Mouse (Mus musculus) CH12F3 (cell line): Measurements from ENCODE around the gene Trank1.

Experiments used
- in situ Hi-C: fragments of 300-500 bp; cut with MboI; formaldehyde crosslinking; loops from 2 replicates; pipeline ENCODE4 v1.14.3; 2020; ENCODE audit warnings: low sequenced_read_pairs

Gene Trank1

DNA sequence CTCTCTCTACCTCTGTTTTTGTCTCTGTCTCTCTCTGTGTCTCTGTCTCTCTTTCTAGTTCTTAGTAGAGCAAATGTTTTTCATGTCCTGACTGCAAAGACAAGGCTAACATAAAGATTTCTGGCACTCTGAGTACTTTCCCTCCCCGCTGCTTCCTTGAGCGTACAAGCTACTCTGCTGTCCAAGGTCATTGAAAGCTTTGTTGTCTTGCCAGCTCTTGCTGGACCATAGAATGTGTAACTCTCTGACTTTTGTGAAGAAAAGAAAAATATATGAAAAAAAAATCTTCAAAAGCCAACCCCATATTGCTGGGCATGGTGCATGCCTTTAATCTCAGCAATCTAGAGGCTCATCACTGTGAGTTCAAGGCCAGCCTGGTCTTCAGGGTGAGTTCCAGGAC is 12.9 kb upstream of the Trank1 start:
- in situ Hi-C loops = no loop called here

DNA sequence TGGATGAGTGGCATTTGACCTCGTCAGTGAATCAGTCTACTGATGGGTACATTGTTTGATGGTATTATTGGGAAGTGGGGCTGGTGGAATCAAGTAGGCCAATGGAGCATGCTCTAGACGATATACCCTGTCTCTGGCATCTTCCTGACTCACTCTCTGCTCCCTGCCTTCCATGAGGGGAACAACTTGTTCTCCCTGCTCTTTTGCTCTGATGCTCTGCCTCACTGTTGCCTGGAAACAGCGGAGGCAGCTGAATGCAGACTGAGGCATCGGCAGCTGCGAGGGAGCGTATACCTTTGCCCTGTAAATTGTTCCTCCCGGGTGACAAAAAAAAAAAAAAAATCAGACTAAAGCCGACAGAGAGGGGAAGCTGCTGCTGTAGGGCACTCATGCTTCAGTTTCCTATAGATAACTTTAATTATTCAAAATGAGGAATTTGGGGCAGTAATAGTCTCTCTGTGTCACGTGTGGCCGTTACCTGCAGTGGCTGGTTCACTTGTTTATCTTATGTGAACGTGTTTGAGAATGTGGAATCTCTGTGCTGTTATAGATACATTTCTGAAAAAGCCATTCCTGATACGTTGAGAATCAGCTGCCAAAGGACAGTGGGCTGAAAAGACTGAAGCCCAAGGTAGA is 9.2 kb upstream of the Trank1 start:
- in situ Hi-C loops = no loop called here

DNA sequence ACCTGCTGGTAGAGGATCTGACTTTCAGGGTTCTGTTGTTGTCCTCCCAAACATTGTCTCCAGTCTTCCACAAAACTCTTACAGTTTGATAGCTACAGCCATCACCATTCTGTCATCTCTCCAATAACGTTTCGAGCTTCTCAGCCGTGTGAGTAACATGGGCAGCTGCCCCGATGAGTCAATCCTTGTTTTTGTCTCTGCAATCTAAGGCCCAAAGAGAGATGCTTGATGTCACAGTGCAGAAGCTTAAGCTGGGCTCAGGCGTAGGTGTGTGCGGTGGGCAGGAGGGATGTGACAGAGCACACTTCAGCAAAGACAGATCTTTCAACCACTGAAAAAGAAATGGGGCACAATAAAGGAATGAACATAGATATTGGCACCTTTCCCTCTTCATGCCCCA is 7.5 kb upstream of the Trank1 start:
- in situ Hi-C loops = no loop called here

DNA sequence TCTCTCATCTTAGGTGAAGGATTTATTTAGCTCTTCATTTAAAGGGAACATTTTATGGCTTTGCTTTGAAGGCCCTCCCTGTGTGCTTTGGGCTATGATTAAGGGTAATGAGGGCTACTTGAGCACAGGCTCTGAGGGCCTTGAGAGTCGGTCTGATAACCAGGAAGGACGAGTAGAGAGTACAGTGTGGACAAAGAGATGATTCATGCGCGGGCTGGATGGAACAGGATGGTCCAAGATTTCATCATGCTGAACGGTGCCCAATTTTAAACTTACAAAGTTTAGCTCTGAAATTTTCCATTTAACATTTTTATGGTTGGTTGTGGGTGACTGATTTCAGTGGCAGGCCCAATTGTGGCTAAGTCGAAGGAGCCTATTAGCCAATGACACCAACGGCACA is 5.4 kb upstream of the Trank1 start:
- in situ Hi-C loops = no loop called here

DNA sequence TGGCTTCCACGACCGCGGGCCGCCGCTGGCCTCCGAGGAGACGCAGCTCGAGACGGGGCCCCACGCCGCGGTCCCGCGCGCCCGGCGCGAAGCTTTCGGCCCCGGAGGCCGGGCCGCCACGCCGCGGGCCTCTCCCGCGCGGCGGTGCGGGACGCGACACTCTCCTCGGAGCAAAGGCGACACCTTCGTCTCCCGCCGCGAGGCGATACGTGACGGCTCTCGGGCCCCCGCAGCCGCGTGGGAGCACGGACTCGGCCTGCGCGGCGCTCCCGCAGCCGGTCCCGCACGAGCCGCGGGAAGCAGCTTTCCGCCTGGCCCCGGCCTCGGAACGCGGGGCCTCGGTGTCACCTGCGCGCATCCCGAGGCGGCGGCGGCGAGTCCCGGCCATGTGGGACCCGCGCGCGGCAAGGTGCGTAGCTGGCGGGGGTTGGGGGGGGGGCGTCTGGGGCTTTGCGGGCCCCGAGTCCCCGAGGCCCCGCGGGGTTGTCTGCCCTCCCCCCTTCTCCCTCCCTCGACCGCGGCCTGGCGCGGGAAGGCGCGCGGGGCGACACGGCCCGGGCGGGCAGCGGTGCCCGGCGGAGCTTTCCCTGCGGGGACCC is 403 bp downstream of the Trank1 start:
- in situ Hi-C loops = no loop called here

DNA sequence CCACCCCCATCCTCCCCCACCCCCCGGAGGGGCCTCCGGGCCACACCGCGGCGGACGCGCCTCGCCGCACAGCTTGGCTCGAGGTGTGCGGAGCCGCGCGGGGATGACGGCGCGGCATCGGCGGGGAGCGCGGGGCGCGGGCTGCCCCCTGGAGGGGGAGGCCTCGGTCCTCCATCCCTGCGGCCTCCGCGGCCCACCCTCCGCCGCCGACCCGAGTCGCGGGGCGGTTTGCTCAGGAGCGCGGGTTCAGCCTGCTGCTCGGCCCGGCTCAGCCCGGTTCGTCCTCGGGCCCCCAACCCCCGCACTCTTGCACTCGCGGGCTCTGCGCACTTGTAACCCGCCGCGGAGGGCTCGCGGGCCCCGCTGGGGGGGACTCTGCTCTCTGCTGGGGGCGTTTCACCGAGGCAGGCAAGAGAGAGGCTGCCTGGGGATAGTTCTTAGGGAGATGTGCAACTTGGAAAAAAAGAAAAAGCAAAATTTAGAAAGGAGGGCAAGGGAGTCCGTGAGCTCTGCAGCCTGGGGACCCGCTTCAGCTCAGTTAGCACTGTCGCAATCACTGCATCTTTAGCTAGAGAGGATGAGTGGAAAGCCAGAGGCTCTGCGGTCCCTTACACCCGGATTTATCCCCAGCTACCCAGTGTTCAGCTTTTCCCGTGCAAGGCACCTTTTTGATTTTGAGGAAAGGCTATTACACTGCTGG is 1.1 kb downstream of the Trank1 start:
- in situ Hi-C loops = no loop called here

DNA sequence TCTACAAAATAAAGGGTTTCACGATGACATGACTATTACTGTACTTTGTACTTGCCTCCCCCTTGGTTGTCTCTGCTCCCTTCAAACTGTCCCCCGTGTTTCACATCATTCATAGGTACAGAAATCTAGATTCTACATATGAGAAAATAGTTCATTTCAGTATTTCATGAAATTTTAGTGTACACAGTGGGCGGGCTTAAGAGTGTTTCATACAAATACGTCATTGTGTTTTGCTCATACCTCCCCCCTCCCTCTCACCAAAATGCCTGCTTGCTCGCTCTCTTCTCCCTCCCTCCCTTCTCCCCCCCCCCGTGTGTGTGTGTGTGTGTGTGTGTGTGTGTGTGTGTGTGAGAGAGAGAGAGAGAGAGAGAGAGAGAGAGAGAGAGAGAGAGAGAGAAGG is 1.8 kb downstream of the Trank1 start:
- in situ Hi-C loops = no loop called here

DNA sequence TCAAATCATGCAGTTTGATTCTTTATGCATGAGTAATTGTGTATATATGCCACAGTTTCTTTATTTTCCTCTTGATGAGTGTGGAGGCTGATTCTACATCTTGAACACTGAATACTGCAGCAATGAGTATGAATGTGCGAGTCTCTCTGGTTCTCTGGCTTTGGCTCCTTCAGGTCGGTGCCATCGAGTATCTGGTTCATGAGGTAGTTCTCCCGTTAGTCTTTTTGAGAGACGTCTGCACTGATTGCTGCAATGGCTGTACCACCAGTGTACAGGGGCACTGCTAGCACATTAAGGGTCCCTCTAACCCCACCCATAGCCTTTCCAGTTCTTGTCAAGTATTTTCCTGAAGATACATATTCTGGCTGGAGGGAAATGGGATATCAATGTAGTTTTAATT is 2.3 kb downstream of the Trank1 start:
- in situ Hi-C loops = no loop called here

DNA sequence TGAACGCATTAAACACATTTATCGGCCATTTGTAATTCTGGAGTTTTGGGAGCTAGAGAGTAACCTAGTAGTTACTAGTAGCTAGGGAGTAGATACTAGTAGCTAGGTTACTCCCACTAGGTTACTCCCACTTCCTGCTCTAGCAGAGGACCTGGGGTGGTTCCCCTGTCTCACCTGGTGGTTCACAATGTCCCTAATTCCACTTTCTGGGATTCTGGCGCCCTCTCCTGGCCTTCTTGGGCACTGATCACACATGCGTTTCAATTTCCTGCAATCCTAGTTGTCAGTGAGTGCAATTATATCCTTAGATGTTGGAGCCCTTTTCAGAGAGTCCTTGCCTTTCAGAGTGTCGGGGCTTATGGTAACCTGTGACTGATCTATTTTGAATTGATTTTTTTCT is 2.7 kb downstream of the Trank1 start:
- in situ Hi-C loops = no loop called here

DNA sequence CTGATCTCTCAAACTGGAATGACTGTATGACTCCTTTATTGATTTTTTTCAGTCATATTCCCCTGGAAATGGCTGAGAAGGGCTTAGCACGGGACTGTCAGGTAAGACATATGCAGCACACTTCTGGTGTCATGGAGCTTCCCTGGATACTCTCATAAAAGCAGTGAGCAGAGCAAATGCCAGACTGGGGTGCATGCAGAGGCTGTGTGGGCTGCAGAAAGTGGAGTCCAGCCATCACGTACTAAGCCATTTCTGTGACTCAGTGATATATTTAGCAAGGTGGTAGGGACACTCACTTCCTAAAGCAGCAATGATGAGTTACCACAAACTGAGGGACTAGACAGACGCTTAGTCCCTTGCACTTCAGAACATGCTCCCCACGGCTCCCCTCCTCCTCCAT is 9.4 kb downstream of the Trank1 start:
- in situ Hi-C loops = no loop called here

DNA sequence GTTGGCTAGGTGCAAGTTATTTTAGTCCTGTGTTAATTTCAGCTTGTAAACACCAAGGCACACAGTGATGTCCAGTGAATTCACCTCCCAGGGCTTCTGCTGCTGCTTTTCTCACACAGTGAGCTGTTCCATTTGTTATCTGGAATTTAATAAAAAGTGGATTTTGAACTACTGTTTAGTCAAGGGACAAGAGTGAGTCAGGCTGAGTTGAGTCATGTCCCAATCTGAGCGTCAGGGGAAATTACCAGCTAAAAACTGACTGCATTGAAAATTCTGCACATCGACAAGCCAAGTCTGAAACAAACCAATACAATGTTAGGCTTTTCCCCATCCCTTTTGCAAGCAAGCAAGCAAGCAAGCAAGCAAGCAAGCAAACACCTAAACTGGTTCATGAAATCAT is 13.3 kb downstream of the Trank1 start:
- in situ Hi-C loops = no loop called here

DNA sequence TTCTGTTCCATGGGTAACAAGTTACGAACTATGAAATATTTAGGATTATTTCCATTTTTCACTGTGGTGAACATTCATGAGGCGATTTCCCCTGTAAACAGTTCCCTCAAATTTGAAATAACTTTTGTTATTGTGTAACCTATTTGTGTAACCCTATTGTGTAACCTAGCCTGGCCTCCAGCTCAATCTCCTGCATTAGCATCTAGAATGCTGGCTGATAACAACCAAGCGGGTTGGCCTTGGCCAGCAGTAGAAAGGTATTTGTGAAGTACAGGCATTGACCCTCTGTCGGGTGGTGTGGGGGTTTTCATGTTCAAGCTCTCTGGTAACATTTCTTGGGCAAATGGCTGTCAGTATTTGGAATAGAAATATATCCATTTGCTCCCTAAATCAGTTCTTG is 18.3 kb downstream of the Trank1 start:
- in situ Hi-C loops = no loop called here

DNA sequence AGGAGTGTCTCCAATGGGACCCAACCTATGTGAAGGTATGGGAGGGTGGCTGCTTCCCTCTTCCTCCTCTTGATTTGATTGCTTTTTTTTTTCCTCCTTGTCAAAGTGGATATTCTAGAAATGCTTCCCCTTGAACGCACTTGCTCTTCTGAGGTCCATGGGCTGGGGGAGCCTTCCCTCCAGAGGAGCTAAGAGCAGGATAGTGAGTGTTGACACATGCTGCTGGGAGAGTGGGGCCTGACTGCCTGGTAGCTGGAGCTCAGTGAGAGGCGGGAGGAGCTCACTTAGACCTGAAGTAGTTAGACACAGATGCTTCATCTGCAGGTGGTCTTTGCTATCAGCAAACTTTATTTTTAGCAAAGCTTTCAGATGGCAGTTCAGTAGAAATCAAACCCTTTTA is 22.3 kb downstream of the Trank1 start:
- in situ Hi-C loops = no loop called here

DNA sequence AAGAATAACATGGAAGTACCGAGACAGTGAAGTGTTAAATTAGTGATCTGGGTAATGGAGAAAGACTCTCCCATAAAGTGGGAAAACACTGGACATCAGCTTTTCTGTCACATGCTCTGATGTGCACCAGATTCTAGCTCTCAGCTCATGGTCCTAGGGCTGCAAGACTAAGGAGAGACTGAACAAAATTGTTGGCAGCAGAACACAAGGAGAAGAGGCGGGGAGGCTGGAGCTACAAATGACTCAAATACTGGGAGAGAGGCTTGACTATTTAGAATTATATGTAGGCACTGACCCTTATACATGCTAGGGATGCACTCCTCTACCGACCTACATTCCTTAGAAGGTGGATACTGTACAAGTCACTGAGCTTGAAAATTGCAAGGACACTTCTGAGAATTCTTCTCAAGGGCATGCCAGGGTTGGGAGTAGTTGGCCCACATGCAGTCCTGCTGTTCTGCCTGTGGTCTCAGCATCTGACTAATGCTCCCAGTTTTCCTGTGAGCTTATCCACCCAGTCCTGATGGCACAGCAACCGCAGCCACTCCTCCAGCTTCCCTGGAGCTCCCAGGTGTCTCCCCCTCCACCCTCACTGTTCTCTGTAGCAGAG is 23.1 kb downstream of the Trank1 start:
- in situ Hi-C loops = no loop called here

DNA sequence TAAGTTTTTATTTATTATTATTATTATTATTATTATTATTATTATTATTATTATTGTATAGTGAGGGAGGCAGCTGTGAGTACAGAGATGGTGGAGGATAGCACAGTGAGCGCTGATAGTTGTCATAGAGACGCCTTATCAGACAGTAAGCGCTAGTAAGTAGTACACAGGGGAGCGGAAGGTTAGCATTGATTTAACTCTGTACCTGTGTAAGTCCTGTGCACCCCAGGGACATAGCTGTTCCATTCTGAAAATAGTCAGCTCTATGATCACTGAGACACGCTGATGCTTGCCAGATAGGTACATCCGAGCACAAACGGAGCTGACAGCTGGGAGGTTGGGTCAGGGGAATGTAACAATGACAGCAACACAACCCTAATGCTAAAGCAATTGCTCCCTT is 39.7 kb downstream of the Trank1 start:
- in situ Hi-C loops = no loop called here

DNA sequence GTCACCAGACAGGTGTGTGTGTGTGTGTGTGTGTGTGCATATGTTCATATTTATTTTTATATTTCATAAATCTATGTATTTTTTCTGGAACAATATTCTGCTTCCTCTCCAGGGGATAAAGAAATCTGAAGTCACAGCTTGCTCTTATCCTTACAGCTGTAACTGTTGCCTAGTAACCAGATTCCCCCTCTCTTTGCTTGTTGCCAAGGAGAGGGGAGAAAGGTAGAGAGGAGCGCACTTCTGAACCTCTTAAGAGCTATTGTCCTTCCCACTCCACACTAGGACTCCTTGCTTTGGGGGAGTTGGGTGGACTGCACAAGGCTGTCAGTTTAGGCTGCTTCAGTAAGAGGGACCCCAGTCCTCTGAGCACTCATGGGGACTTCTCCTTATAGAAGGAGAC is 40.1 kb downstream of the Trank1 start:
- in situ Hi-C loops = no loop called here

DNA sequence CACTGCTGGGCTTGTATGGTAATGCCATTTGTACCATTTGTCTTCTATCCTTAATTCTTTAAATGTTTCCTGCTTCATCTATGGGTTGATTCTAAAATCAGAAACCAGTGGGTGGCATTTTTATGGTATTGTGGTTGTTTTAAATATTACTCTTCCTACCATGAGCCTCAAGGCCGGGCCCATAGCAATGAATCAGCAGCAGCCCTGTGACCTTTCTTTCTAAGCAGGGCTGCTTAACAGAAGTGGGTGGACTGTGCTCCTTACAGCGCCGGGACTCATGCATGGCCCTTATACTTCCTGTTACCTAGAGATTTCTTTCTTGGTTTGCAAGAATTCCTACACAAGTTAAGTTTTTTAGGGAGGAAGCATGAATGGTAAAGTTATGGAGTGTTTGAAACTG is 41.1 kb downstream of the Trank1 start:
- in situ Hi-C loops = no loop called here

DNA sequence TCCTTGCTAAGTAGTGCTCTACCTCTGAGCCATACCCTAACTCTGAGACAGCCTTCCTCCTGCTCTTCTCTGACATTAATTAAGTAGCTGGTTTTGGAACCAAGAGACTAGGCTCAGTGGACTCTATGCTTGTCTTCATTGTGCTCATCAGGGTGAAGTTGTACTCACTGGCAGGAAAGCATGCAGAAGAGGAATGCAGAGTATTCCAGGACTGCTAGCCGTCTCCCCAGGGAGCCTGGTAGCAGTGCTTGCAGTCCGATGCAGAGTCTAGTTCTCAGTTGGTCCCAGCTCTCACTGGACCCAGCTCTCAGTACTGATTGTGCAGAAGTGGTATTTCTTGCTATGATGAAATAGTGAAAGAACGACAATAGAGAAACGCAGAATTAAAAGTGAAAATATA is 43.5 kb downstream of the Trank1 start:
- in situ Hi-C loops = loop anchor here (5.0 kb wide), 1 partner anchor 122 kb away; no protein-coding TSS in a partner anchor

DNA sequence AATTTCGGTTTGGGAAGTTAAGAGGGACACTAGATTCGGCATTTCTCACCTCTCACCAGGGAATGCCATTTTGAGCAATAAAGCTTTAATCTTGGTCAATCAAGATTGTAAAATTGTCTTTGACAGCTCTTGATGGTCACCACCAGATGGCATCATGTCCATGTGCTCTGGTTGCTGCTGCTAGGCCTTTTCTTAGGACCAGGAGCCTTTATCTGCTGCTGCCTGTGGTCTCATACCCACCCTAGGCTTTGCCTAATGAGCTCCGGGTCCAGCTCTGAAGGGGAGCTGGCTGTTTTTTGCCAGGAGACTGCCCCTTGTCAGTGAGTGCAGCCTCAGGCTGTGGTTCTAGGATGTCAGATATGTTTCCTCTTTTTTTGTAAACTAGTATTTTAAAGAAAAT is 44.8 kb downstream of the Trank1 start:
- in situ Hi-C loops = loop anchor here (5.0 kb wide), 1 partner anchor 121 kb away; no protein-coding TSS in a partner anchor

DNA sequence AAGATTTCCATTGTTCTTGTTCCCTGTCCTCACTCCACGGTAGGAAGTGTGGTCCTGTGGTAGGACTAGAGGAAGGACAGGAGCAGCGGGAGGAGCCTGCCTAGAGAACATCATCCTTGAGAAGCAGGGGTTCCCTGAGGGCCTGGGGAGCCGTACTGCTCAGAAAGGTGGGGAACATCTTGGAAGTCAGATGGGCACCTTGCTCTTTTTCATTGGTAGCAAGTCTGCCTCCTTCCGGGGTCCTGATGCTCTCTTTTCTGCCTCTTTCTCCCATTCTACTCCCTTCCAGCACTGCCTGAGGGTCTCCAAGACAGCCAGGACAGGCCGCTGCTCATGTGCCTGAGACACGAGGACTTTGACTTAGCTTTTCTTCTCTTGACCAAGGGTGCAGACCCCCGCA is 52.1 kb downstream of the Trank1 start:
- in situ Hi-C loops = no loop called here

DNA sequence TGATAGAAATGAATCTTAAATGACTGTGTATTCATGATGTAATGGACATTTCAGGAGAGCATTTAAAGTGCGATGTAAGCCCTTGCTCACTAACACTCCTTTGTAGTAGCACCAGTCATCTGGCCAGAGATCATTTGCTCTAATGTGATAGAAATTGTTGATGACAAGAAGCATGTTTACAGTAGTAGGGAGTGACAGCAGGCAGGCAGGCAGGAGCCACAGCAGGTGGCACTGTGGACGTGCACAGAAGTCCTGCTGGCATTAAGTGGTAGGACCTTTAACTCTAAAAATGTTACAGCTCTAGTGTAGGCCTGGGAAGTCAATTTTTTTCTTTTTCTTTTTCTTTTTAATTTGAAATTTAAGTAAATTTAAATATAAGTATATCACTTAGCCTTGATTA is 56.2 kb downstream of the Trank1 start:
- in situ Hi-C loops = no loop called here

DNA sequence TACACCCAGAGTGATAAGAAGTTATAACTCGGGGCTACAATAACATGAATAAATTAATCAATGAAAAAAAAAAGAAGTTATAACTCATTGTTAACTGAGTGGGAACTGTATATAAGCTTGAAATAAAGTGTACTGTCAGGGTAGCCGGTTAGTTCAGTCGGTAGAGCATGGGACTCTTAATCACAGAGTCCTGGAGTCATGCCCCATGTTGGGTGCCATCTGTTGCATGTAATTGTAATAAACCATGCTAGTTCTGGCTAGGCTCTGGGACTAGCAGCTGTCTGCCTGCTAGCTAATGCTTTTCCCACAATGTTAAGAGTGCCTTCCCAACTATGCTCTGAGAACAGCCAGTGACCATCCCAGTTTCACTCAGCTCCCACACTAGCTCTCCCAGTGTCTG is 60.5 kb downstream of the Trank1 start:
- in situ Hi-C loops = no loop called here
